Mouse (Mus musculus): ENCODE measurements at regions not wholly inside any gene's neighbourhood (a gene's known extent, or its start where the extent isn't known, plus 50 kb on each side); places are given as distances from the start of the nearest gene placed in this dataset.

GRCm38 (mm10) chr6:32739162-32739745 is 151.3 kb upstream of the Plxna4 start:
- no peak for DNase-seq

GRCm38 (mm10) chr6:32728706-32729105 is 140.7 kb upstream of the Plxna4 start:
- no peak for DNase-seq

- no peak for DNase-seq
Measured at GRCm38 (mm10) chr6:32726571-32726970, 138.6 kb upstream of the Plxna4 start.

- no peak for DNase-seq
Measured at GRCm38 (mm10) chr6:32717860-32718259, 129.9 kb upstream of the Plxna4 start.

DNA sequence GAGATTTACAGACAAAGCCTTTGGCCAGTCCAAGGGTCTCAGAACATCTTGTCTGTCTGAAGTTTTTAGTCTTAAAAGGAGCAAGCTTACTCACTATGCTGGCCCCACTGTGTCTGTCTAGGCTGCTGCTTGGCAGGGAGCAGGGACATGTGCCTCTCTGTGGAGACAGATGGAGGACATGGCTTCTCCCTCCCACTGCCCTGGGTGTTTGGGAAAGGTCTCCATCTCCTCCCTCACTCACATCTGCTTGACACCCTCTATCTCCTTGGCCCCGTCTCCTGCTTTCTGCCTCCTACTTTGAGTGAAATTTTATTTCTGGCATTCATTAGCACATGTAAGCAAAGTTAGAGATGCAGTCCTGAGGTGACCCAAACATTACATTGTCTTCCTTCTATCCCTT is 127.1 kb upstream of the Plxna4 start:
- no peak for DNase-seq

DNA sequence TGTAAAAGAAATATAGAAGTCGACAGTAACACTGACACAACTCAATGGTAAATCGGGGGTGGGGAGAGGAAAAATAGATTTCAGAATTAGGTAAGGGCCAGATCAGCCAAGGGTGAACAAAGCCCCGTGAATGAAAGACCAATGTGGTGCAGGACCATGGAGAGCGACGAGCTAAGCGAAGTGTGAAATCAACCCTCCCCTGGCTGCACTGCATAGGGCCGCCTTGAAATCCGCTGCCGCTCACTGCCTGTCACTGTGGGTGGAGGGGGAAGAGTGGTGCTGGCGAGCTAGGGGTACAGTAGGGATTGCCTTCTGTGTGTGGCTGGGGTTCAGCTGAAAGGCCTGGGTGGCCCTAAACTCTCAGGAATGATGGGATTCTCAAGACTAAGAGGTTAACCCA is 122.2 kb upstream of the Plxna4 start:
- peak; percentile 40 for DNase-seq

DNA sequence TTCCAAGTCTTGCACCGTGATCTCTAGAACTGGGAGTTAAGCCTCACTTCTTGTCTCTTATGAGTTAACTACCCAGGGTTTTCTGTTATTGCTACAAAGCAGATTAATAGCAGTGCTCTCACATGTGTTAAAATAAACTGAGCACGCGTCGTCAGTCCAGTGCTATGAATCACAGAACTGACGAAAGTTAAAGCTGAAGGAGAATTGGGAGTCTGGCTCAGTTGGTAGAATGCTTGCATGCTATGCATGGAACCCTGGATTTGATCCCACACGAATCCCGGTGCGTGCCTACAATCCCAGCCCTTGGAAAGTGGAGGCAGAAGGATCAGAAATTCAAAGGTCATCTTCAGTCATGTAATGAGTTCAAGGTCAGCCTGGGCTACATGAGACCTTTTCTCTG is 121.6 kb upstream of the Plxna4 start:
- DNase-seq = no peak

DNA sequence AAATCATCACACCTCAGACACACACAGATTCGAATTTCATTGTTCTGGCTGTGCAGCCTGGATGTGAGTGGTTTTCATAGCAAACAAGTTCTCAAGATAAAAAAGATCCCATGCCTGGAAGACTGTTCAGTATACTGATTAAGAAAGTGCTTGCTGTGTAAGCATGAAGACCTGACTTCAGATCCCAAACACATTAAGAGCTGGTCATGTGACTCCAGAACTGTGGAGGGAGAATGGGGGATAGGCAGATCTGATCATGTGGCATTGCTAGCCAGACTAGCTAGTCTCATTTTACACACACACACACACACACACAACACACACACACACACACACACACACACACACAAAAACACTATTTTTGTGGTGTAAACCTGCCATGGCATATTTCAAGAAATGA is 119.4 kb upstream of the Plxna4 start:
- no peak for DNase-seq

GRCm38 (mm10) chr6:32706376-32706775 is 118.4 kb upstream of the Plxna4 start:
- no peak for DNase-seq

- DNase-seq = no peak
Measured at GRCm38 (mm10) chr6:32703466-32703865, 115.5 kb upstream of the Plxna4 start.

- DNase-seq = peak; percentile 22
Measured at GRCm38 (mm10) chr6:32702245-32702791, 114.3 kb upstream of the Plxna4 start.

- DNase-seq = no peak
Measured at GRCm38 (mm10) chr6:32699811-32700210, 111.8 kb upstream of the Plxna4 start.

DNA sequence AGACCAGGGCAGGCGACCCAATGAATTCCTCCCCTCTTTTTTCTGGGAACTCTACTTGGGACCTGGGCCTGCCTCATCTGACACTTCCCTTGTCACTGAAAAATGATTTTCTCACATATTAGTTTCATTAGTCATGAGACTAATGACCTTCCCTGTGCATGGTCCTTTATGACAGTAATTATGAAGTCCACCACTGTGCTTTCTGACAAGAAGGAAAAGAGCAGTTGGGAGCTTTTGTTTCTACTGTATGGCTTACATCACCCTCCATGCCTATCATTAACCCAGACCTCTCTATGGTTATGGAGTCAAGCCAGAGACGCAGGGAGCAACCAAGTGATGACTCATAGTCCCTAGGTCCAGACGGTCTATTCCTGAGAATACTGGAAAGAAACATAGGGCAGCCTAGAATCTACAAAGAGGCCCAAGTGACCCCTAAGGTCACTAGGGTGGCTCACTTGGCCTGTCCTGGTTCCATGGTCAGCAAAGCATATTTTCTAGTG is 109.8 kb upstream of the Plxna4 start:
- no peak for DNase-seq

DNA sequence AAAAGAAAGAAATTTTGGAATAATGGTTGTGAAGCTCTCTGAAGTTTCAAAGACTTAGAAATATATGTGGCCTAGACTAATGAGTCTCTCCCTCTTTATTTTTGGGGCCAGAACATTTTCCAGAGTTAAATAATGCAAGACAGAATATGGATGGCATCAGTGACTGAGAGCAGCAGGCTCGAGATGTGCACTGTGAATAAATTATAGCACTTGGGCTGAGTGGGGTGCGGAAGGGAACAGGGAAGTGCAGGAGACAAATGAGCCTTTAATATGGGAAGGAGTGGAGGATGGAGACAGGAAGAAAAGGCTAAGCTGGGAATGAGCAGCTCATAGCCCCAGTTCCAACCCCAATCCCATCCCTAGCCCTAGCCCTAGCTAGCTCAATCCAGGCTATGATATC is 108.0 kb upstream of the Plxna4 start:
- DNase-seq = no peak

DNA sequence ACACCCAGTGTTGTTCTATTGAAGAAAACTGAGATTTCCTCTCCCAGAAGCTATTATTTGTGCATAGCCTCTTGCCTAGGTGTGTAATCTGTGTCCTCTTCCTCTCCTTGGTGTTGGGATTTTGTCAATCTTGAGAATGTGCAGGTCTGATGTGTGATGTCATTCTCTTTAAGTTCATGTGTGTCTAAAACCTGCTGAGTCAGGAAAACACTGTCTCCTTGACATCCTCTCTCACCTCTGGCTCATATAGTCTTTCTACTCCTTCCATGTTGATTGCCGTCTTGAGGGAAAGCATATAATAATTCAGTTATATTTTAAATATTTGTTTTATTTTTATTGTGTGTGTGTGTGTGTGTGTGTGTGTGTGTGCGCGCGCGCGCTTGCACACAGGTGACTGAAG is 84.6 kb upstream of the Plxna4 start:
- DNase-seq = no peak

DNA sequence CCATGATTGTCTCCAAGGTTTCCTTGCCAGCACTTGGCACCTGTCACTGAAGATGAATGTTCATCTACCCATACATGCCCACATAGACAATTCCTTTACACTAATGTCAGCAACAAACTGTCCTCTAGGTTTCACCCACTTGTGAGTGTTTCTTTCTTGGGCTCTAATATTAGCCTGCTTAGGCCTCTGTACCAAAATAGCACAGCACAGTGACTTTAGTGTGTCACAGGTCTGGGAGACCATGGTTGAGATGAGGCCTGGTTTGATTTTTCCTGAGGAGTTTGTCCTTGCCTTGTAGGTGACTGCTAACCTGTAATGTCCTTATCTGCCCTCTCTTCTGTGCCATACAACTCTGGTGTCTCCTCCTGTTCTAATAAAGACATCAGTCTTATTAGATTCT is 71.8 kb upstream of the Plxna4 start:
- no peak for DNase-seq

- DNase-seq = no peak
Measured at GRCm38 (mm10) chr6:32657378-32657777, 69.4 kb upstream of the Plxna4 start.

GRCm38 (mm10) chr6:32654188-32654587 is 66.2 kb upstream of the Plxna4 start:
- no peak for DNase-seq

GRCm38 (mm10) chr6:32644016-32644415 is 56.0 kb upstream of the Plxna4 start:
- no peak for DNase-seq

- no peak for DNase-seq
Measured at GRCm38 (mm10) chr6:32638843-32639242, 50.9 kb upstream of the Plxna4 start.
